Mouse (Mus musculus) adrenal gland, postnatal 36 days (tissue): ENCODE measurements at regions not wholly inside any gene's neighbourhood (a gene's known extent, or its start where the extent isn't known, plus 50 kb on each side); places are given as distances from the start of the nearest gene placed in this dataset.

ENCODE experiments used
- DNase-seq, 2 experiments: peaks; one replicate each; pipeline ENCODE4 v3.0.0; 2021; ENCODE audit warnings: mixed read lengths in 1 of 2

- no peak for DNase-seq
Measured at GRCm38 (mm10) chr2:148292442-148292841, 102.7 kb upstream of the Sstr4 start.

- no peak for DNase-seq
Measured at GRCm38 (mm10) chr2:148292895-148293294, 102.2 kb upstream of the Sstr4 start.

GRCm38 (mm10) chr2:148300879-148301278 lies 94.3 kb upstream of the Sstr4 start:
- no peak for DNase-seq

- DNase-seq, result no peak
Measured at GRCm38 (mm10) chr2:148312255-148312654, 82.9 kb upstream of the Sstr4 start.

DNA sequence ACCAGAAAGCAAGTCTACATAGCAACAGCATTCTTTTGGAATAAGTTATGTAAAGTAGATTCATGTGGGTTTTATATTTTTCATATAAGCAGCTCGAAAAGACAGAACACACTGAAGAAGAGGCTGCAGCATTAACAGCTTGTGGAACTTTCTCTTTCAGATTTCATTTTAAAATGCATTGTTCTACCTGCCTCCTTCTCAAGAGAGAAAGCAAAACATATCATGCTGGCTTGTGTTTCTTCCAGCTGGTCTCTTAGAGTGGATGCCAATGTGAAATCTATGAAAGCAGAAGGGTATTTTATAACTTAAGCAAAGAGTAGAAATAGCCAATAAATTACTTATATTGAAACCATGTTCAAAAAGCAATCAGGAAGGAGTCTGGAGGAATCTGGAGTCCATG lies 74.2 kb upstream of the Sstr4 start:
- DNase-seq, result no peak

- no peak for DNase-seq
Measured at GRCm38 (mm10) chr2:148325362-148325761, 69.8 kb upstream of the Sstr4 start.

DNA sequence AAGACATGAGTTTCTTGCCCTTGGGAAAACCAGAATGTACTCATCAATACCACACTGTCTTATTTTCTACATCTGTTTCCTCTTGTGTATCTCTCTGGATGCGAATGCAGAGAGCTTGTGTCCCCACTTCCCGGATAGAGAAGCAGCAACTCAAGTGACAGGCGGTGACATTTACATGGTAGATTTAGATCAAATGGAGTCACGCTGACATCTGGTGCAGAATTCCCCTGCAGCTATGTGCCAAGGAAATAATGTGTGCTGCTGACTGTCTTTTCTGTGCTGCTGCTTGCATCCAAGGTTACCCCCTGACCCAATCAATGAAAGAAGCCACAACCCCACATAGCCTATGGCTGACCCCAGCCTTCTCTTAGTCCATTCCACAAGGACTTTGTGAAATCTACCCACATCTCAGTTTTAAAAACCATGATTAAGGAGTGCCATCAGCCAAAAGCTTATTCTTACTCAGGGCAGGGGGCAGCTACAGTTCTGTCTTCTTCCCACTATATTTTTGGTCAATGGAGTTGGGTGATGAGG lies 69.2 kb upstream of the Sstr4 start:
- DNase-seq, result no peak

DNA sequence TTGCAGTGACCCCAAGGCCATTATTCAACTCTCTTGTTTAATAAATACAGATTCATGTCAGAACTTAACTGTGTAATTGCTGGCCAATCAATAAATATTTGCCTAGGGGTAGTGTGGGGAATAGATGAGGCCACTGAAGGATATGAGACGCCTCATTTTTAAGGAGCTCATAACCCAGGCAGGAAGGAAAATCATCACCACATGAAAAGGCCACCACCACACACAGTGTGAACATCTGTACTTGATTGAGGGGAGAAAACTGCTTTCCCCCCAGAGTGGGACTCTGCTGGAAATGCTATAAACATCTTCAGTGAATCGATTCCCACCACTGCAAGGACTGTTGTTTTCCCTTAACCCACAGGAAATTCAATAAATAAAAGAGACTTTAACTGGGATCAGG lies 68.7 kb upstream of the Sstr4 start:
- DNase-seq, result no peak

DNA sequence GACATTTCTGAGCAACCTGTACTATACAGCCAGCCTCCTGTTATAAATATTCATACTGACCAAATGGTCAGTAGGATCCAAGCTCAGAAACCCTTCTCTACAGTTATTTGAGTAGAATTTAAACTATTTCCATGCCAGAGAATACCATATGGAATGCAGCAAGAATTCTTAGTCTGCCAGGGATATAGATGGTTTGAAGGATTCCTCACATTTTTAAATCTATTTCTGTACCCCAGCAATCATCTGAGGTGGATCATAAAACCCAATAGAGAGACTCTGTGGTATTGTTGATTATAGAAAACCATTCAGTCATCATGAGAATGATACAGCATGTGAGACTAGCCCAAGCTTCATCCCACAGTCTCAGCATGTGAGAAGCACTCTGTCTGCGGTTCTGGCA lies 67.6 kb upstream of the Sstr4 start:
- no peak for DNase-seq

DNA sequence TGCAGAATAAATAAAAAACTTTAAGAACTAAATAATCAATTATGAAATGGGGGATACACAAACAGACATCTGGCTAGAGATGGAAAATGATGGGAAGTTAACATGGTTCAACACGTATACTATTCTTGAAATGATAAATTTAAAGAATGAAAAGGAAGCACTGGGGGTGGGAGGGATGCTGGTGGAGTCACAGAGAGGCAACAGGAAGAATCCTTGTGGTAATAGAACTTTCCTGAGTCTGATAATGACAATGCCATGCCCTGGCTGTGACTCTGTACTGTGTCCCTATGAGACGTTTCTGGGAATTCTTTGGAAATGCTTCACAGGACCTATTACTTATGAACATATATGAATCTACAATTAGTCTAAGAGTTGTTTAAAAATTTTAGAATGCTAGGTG lies 64.8 kb upstream of the Sstr4 start:
- no peak for DNase-seq

DNA sequence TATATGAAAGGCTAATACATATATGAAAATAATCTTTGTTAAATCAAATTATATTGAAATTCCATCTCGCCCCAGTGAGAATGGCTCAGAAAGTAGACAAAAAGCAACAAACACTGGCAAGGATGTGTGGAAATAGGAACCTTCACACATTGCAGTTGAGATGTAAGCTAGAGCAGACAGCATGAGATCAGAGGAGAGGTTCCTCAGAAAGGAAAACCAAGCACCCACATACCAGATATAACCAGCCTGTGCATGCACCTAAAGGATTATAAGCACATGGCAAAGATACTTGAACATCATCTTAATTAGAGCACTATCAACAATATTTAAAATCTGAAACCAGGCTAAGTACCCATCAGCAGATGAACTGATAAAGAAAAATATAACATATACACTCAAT lies 60.6 kb upstream of the Sstr4 start:
- DNase-seq, result no peak

DNA sequence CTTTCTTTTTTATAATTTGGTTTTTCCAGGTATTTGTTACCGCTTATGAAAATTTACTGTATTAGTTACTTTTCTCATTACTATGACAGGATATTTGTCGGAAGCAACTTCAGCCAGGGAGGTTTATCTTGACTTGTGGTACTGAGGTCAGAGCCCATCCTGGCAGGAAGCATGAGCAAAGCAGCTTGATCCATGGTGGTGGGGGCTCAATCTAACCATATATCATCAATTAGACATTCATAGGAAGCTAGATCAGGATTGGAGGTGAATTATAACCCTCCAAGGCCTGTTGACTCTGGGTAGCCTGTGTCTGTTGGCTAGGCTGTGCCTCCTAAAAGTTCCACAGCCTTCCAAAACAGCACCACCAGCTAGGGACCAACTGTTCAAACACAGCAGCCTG lies 58.5 kb upstream of the Sstr4 start:
- DNase-seq, result peak in 1 of 2 experiments; percentile 3

DNA sequence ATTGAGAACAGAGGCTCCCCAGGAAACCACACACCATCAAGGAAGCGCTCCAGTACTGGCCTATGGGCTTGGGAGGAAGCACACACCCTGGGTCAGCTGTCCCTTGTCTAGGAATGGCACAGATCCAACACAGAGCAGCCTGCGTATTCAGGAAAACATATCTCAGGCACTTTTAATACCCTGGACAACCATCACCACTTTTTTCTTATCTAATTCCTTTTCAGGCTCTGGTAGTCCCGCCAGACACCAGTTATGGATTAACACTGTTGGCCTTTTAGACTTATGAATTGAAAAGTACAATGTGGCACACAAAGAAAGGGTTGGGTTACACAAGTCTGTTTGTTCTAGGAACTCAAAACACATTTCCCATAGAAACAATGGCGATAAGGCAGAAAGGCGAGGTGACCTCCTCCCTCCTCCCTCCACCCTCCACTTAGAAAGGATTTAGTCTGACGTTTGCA lies 56.8 kb upstream of the Sstr4 start:
- peak; percentile 22 to 51 for DNase-seq

DNA sequence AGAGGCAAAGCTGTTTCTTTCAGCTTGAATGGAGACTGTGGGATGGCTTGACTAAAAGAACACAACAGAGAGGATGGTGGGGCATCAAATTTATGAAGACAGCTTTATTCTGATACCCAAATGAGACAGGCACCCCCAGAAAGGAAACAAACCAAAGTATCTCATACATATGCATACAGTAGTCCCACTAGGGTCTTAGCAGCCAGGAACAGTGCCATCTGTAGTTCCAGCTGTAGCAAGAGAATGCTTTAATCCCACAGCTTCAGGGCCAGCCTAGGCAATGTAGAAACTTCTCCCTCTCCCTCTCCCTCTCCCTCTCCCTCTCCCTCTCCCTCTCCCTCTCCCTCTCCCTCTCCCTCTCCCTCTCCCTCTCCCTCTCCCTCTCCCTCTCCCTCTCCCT lies 56.2 kb upstream of the Sstr4 start:
- no peak for DNase-seq

- DNase-seq, result no peak
Measured at GRCm38 (mm10) chr2:148344193-148344592, 51.0 kb upstream of the Sstr4 start.
